Mouse (Mus musculus) lung, embryonic 14.5 days (tissue): ENCODE results near the gene Gm13889. TPM values are rescaled to one million over a fixed set of nuclear protein-coding genes. Genes with fewer than 3 reads are reported as not detected.
A peak's percentile ranks its signal among the peaks of the same experiment; 100 is the strongest.

Source experiments
- ATAC-seq: fragments of 200-750 bp; cut with Nextera tagmentation; 2 replicates; pipeline ENCODE4 v1.8.0; 2017; ENCODE audit warnings: mild to moderate bottlenecking, moderate TSS enrichment, moderate library complexity; ENCODE audit not compliant: insufficient read depth
- DNase-seq: peaks from one replicate; pipeline ENCODE4 v3.0.0-alpha.2; 2015
- H3K27ac ChIP-seq: fragments of 300-500 bp; sonication (generic); 2 replicates; pipeline ENCODE4 v1.5.1; 2014; ENCODE audit warnings: low read depth, mild to moderate bottlenecking, moderate library complexity
- H3K27me3 ChIP-seq: fragments of 300-500 bp; sonication (generic); 2 replicates; pipeline ENCODE4 v1.6.1; 2014; ENCODE audit warnings: low read length, control low read depth; ENCODE audit not compliant: insufficient read depth
- H3K36me3 ChIP-seq: fragments of 300-500 bp; sonication (generic); 2 replicates; pipeline ENCODE4 v1.6.1; 2014; ENCODE audit warnings: control low read depth; ENCODE audit not compliant: insufficient read depth
- H3K4me1 ChIP-seq: fragments of 300-500 bp; sonication (generic); 2 replicates; pipeline ENCODE4 v1.6.1; 2014; ENCODE audit warnings: antibody characterized with exemption, control low read depth; ENCODE audit not compliant: insufficient read depth
- H3K4me2 ChIP-seq: fragments of 300-500 bp; sonication (generic); 2 replicates; pipeline ENCODE4 v1.6.1; 2014; ENCODE audit warnings: mild to moderate bottlenecking
- H3K4me3 ChIP-seq: fragments of 300-500 bp; sonication (generic); 2 replicates; pipeline ENCODE4 v1.5.1; 2014; ENCODE audit warnings: low read depth, low read length
- H3K9ac ChIP-seq: fragments of 300-500 bp; sonication (generic); 2 replicates; pipeline ENCODE4 v1.6.1; 2014
- H3K9me3 ChIP-seq: fragments of 300-500 bp; sonication (generic); 2 replicates; pipeline ENCODE4 v1.6.1; 2016; ENCODE audit warnings: low read depth, low read length, control low read depth
- CTCF ChIP-seq: IDR thresholded peaks from 2 replicates; pipeline ENCODE4 v1.5.1; 2016; ENCODE audit warnings: antibody characterized with exemption, low read depth
- WGBS: fragments of 180-500 bp; shearing (Covaris S2); extraction: QIAGEN DNeasy Blood & Tissue Kit; methylation state at CpG from one replicate; pipeline ENCODE4 v1.1.7; 2014; 5-methylcytosine and 5-hydroxymethylcytosine counted together
- polyA plus RNA-seq: library from polyadenylated mRNA; unstranded; fragments of >200 nt; fragmentation: Nextera tagmentation; extraction: Ambion mirVana; gene quantifications from 2 replicates; pipeline ENCODE4 v1.2.1, GENCODE M21; 2014

Gm13889 gene
- polyA plus RNA-seq, 1 experiment from 2014 or later, result 40.7 TPM

- no peak overlapping the region for H3K27ac ChIP-seq
- no peaks in the 10 kb centered on the region for H3K36me3 ChIP-seq
- H3K27me3 ChIP-seq, result no peaks in the 10 kb centered on the region
- no peaks in the 10 kb centered on the region for H3K4me1 ChIP-seq
- H3K9me3 ChIP-seq, result no peaks in the 10 kb centered on the region
- TF ChIP-seq CTCF, result no peak
- WGBS, result 91% methylated on average over 2 of the region's 2 CpGs
- no peak overlapping the region for H3K4me2 ChIP-seq
- no peak overlapping the region for H3K4me3 ChIP-seq
- ATAC-seq (no peak), DNase-seq (no peak)
- H3K9ac ChIP-seq, result no peak overlapping the region
Measured at GRCm38 (mm10) chr2:93913552-93913951, 43.4 kb downstream of the Gm13889 start.

GRCm38 (mm10) chr2:93911942-93912341, 45.1 kb downstream of the Gm13889 start:
- Histone ChIP-seq H3K27ac (no peak overlapping the region), H3K9me3 (no peaks in the 10 kb centered on the region), H3K4me3 (no peak overlapping the region), H3K36me3 (no peaks in the 10 kb centered on the region), H3K4me2 (no peak overlapping the region), H3K27me3 (no peaks in the 10 kb centered on the region), H3K9ac (no peak overlapping the region), H3K4me1 (no peaks in the 10 kb centered on the region)
- 73% methylated on average over 10 of the region's 10 CpGs for WGBS
- no peak for TF ChIP-seq CTCF
- no peak for ATAC-seq
- no peak for DNase-seq

GRCm38 (mm10) chr2:93909716-93910115, 47.3 kb downstream of the Gm13889 start:
- Histone ChIP-seq H3K4me3 (no peak overlapping the region), H3K9ac (no peak overlapping the region), H3K36me3 (no peaks in the 10 kb centered on the region), H3K27ac (no peak overlapping the region), H3K4me1 (no peaks in the 10 kb centered on the region), H3K9me3 (no peaks in the 10 kb centered on the region), H3K4me2 (no peak overlapping the region), H3K27me3 (no peaks in the 10 kb centered on the region)
- TF ChIP-seq CTCF, result no peak
- ATAC-seq (no peak), DNase-seq (no peak)
- 60% methylated on average over 5 of the region's 5 CpGs for whole genome bisulfite sequencing

GRCm38 (mm10) chr2:93907519-93908294, 49.3 kb downstream of the Gm13889 start:
- Histone ChIP-seq H3K9ac (no peak overlapping the region), H3K4me1 (no peaks in the 10 kb centered on the region), H3K4me3 (no peak overlapping the region), H3K4me2 (no peak overlapping the region), H3K27ac (no peak overlapping the region), H3K36me3 (no peaks in the 10 kb centered on the region), H3K9me3 (no peaks in the 10 kb centered on the region), H3K27me3 (no peaks in the 10 kb centered on the region)
- ATAC-seq, result no peak
- peak; percentile 8 for DNase-seq
- TF ChIP-seq CTCF, result no peak
- WGBS, result 47% methylated on average over 9 of the region's 9 CpGs

GRCm38 (mm10) chr2:93906316-93906715, 50.7 kb downstream of the Gm13889 start:
- no peaks in the 10 kb centered on the region for H3K36me3 ChIP-seq
- no peak overlapping the region for H3K27ac ChIP-seq
- H3K9ac ChIP-seq, result no peak overlapping the region
- ATAC-seq (no peak), DNase-seq (no peak)
- no peak overlapping the region for H3K4me2 ChIP-seq
- H3K4me1 ChIP-seq, result no peaks in the 10 kb centered on the region
- no peaks in the 10 kb centered on the region for H3K27me3 ChIP-seq
- H3K4me3 ChIP-seq, result no peak overlapping the region
- TF ChIP-seq CTCF, result no peak
- WGBS, result 35% methylated on average over 4 of the region's 4 CpGs
- no peaks in the 10 kb centered on the region for H3K9me3 ChIP-seq

Other genes with a start within 250 kb of the Gm13889 start
- gene Ext2, start 134.6 kb downstream of the Gm13889 start, polyA plus RNA-seq, result 138 and 140 TPM in 2 replicates
- gene Accs, start 107.3 kb downstream of the Gm13889 start, polyA plus RNA-seq, result 10.0 and 11.3 TPM in 2 replicates
- 0.16 and 0.22 TPM in 2 replicates for gene Accsl, start 88.0 kb downstream of the Gm13889 start, polyA plus RNA-seq
- not detected in 2 replicates for gene Gm27027, start 39.2 kb upstream of the Gm13889 start, polyA plus RNA-seq
- 69.3 and 74.9 TPM in 2 replicates for gene Alkbh3, start 53.6 kb upstream of the Gm13889 start, polyA plus RNA-seq
- gene Hsd17b12, start 200.8 kb upstream of the Gm13889 start, polyA plus RNA-seq, result 127 and 128 TPM in 2 replicates